Mouse (Mus musculus): Measurements from ENCODE around the gene Mospd3. TPM values are rescaled to one million over a fixed set of nuclear protein-coding genes. Genes with fewer than 3 reads are reported as not detected.
"Not testable (repeated sequence)": the region's sequence is repeated elsewhere in the genome, so short reads cannot be mapped to it uniquely, and the experiment has no call there.

The Mospd3 gene
- polyA plus RNA-seq, 1 experiment from 2014 or later = 66.9 TPM

DNA sequence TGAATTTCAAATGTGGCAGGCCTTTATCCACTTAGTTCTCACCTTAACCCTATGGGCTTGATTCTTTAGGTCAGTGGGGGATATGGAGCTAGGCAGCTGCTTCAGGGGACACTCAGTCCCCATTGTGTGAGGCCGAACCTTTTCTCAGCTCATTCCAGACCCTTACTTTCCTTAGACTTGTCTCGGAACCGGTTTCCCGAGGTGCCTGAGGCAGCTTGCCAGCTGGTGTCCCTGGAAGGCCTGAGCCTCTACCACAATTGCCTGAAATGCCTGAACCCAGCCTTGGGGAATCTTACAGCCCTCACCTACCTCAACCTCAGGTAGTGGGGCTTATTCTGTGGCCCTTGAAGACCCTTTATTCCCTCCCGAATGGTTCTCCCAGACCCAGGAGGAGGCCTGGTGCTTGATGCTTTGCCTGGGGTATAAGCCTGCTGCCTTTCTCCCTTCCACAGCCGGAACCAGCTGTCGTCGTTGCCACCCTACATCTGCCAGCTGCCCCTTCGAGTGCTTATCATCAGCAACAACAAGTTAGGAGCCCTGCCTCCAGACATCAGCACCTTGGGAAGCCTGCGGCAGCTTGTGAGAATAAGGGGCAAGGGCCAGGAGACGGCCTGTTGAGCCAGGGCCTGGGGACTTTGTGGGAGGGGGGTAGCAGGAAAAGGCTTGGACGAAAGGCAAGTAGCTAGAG is 32.7 kb upstream of the Mospd3 start:
- Histone ChIP-seq H3K4me2 (no peak overlapping the region), H3K9ac (replicated peaks) (no peak overlapping the region; the same call in 1 of the 2 replicates), H3K27me3 (replicated peaks) (no peaks in the 10 kb centered on the region), H3K4me3 (replicated peaks) (no peak overlapping the region), H3K36me3 (peaks cover 46% of the 10 kb centered on the region), H3K9me3 (replicated peaks) (no peaks in the 10 kb centered on the region), H3K27ac (replicated peaks) (no peak overlapping the region), H3K4me1 (peaks cover 37% of the 10 kb centered on the region)
- WGBS = 82% methylated on average over 12 of the region's 12 CpGs
- no peak for ATAC-seq (ENCODE audit: low FRiP score)

DNA sequence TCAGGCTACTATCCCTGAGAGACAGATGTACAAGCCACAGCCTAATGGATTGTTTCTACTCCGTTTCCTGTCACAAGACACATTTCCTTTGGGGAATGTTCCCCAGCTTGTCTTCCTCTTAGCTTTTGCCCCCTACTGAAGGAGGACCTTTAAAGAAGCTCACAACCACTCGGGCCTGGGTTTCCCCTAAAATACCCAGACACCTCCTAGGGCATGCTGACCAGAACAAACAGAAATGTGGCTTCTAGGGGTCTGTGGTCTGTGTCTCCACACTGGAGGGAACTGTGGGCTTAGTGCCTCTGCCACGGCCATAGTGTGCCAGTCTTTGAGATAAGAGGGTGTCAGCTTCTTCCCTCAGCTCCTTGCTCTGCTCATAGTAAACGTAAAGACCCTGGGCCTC is 30.7 kb upstream of the Mospd3 start:
- no peak for ATAC-seq (ENCODE audit: low FRiP score)
- no peaks in the 10 kb centered on the region for H3K27me3 ChIP-seq (replicated peaks)
- H3K4me1 ChIP-seq = peaks cover 43% of the 10 kb centered on the region
- no peak overlapping the region for H3K4me3 ChIP-seq (replicated peaks)
- H3K9me3 ChIP-seq (replicated peaks) = no peaks in the 10 kb centered on the region
- WGBS = 69% methylated on average over 4 of the region's 4 CpGs
- peak overlapping the region; percentile 17; the same call in 1 of the 2 replicates for H3K9ac ChIP-seq (replicated peaks)
- H3K36me3 ChIP-seq = peaks cover 26% of the 10 kb centered on the region
- H3K4me2 ChIP-seq = peak overlapping the region; percentile 96
- peak overlapping the region; percentile 41; the same call in 1 of the 2 replicates for H3K27ac ChIP-seq (replicated peaks)

- H3K36me3 ChIP-seq = peaks cover 23% of the 10 kb centered on the region
- ATAC-seq (ENCODE audit: low FRiP score) = no peak
- H3K4me3 ChIP-seq (replicated peaks) = no peak overlapping the region; the same call in 1 of the 2 replicates
- H3K4me2 ChIP-seq = peak overlapping the region; percentile 96
- peak overlapping the region; percentile 38; the same call in 1 of the 2 replicates for H3K27ac ChIP-seq (replicated peaks)
- no peaks in the 10 kb centered on the region for H3K9me3 ChIP-seq (replicated peaks)
- peak overlapping the region; percentile 28; the same call in 1 of the 2 replicates for H3K9ac ChIP-seq (replicated peaks)
- 63% methylated on average over 9 of the region's 9 CpGs for whole genome bisulfite sequencing
- H3K4me1 ChIP-seq = peaks cover 43% of the 10 kb centered on the region
- H3K27me3 ChIP-seq (replicated peaks) = no peaks in the 10 kb centered on the region
These were observed 30.3 kb upstream of the Mospd3 start for GRCm38 (mm10) chr5:137631171-137631570.

DNA sequence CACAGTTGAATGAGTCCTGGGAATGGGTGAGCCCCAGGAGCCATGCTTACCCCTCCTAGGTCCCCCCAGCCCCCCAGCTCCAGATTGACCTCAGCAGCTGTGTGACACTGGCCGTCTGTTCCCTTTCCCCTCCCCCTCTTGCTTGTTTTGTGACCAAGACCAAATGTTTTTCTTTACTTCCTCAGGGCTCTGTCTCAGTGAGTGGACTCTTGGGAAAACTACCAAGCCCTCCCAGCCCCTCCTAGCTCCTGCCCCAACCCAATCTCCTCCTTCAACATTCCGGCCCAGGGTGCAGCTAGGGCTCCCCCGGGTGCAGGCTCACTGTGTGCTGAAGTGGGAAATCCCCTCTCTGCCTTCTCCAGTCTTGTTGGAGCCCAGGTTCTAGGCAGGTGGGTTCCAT is 29.7 kb upstream of the Mospd3 start:
- peak overlapping the region; percentile 60; the same call in 1 of the 2 replicates for H3K27ac ChIP-seq (replicated peaks)
- ATAC-seq (ENCODE audit: low FRiP score) = no peak
- no peaks in the 10 kb centered on the region for H3K9me3 ChIP-seq (replicated peaks)
- H3K4me3 ChIP-seq (replicated peaks) = peak overlapping the region; percentile 99
- WGBS = 33% methylated on average over 3 of the region's 3 CpGs
- H3K4me1 ChIP-seq = peaks cover 43% of the 10 kb centered on the region
- H3K27me3 ChIP-seq (replicated peaks) = no peaks in the 10 kb centered on the region
- H3K36me3 ChIP-seq = peaks cover 17% of the 10 kb centered on the region
- H3K9ac ChIP-seq (replicated peaks) = peak overlapping the region; percentile 89
- H3K4me2 ChIP-seq = peak overlapping the region; percentile 96

DNA sequence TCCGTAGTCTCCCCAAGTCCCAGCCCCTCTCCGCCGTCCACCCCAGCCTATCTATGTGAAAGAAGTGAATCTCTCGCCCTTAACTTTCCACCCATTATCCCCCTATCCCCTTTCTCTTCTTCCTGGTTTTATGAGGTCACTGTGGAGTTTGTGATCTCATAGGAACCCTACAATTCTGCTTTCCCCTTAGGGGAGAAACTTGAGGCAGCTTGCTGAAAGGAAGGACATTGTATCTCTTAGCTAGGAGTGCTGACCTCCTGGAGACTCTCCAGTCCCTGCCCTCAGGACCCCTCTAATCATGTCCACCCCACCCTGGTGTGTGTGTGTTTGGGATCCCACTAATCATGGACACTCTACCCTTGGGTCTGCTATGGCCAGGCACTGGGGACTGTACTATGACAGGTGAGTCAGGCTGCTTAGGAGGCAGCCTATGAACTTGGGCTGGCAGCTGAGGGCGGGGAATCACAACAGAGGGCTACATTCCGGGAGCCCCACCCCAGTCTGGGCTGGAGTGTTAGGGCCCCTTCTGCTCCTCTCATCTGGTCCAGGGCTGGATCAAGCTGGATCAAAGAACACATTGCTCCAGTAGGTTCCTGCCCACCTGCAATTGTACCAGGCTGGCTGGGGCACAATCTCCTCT is 29.2 kb upstream of the Mospd3 start:
- H3K9me3 ChIP-seq (replicated peaks) = no peaks in the 10 kb centered on the region
- peaks cover 43% of the 10 kb centered on the region for H3K4me1 ChIP-seq
- H3K4me3 ChIP-seq (replicated peaks) = peak overlapping the region; percentile 99
- ATAC-seq (ENCODE audit: low FRiP score) = no peak
- no peaks in the 10 kb centered on the region for H3K27me3 ChIP-seq (replicated peaks)
- 29% methylated on average over 6 of the region's 6 CpGs for WGBS
- peak overlapping the region; percentile 96 for H3K4me2 ChIP-seq
- H3K36me3 ChIP-seq = peaks cover 12% of the 10 kb centered on the region; the same call in 1 of the 2 replicates
- H3K27ac ChIP-seq (replicated peaks) = peak overlapping the region; percentile 92
- peak overlapping the region; percentile 89 for H3K9ac ChIP-seq (replicated peaks)

DNA sequence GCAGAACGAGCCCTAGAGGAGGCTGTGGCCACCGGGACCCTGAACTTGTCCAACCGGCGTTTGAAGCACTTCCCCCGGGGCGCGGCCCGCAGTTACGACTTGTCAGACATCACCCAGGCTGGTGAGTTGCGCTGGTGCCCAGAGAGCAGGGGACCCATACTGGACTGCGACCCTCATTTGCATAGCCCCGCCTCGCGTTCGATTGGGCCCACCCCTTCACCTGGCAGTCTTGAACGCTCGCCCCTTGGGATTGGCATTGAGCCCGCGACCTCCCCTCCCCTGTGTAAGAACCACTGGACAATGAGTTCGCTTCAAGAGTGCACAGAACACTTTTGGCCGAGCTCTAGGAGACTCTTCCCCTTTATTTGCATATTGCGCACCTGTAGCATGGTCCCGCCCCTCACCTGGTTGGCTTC is 28.5 kb upstream of the Mospd3 start:
- Histone ChIP-seq H3K9me3 (replicated peaks) (no peaks in the 10 kb centered on the region), H3K4me1 (peaks cover 43% of the 10 kb centered on the region), H3K27ac (replicated peaks) (peak overlapping the region; percentile 92), H3K4me2 (peak overlapping the region; percentile 96), H3K27me3 (replicated peaks) (no peaks in the 10 kb centered on the region), H3K9ac (replicated peaks) (peak overlapping the region; percentile 89), H3K4me3 (replicated peaks) (peak overlapping the region; percentile 99), H3K36me3 (peaks cover 12% of the 10 kb centered on the region; the same call in 1 of the 2 replicates)
- under 1% methylated on average over 23 of the region's 23 CpGs for WGBS
- peak; percentile 20; the same call in 1 of the 2 replicates for ATAC-seq (ENCODE audit: low FRiP score)

- H3K36me3 ChIP-seq = peaks cover 7% of the 10 kb centered on the region; the same call in 1 of the 2 replicates
- H3K9me3 ChIP-seq (replicated peaks) = no peaks in the 10 kb centered on the region
- peak within 1 kb of the TSS; percentile 92 for H3K27ac ChIP-seq (replicated peaks)
- ATAC-seq (ENCODE audit: low FRiP score) = peak; percentile 99
- no peaks in the 10 kb centered on the region for H3K27me3 ChIP-seq (replicated peaks)
- peak within 1 kb of the TSS; percentile 99 for H3K4me3 ChIP-seq (replicated peaks)
- H3K4me2 ChIP-seq = peak within 1 kb of the TSS; percentile 96
- peak within 1 kb of the TSS; percentile 89 for H3K9ac ChIP-seq (replicated peaks)
- peaks cover 43% of the 10 kb centered on the region for H3K4me1 ChIP-seq
- WGBS = under 1% methylated on average over 40 of the region's 46 CpGs
These were observed 27.8 kb upstream of the Mospd3 start, which contains the start of the genes Fbxo24, Lrch4 and Gm20605 for GRCm38 (mm10) chr5:137628498-137629305. Gene Fbxo24, minus strand, starts transcription at chr5:137629002. Gene Lrch4, plus strand, starts transcription at chr5:137629121. Gene Gm20605, plus strand, starts transcription at chr5:137629175.

GRCm38 (mm10) chr5:137627991-137628390 is 27.1 kb upstream of the Mospd3 start:
- no peaks in the 10 kb centered on the region for H3K36me3 ChIP-seq
- H3K4me1 ChIP-seq = peaks cover 39% of the 10 kb centered on the region
- no peak for ATAC-seq (ENCODE audit: low FRiP score)
- peak overlapping the region; percentile 59 for H3K4me3 ChIP-seq (replicated peaks)
- peak overlapping the region; percentile 91 for H3K27ac ChIP-seq (replicated peaks)
- peak overlapping the region; percentile 74 for H3K4me2 ChIP-seq
- no peaks in the 10 kb centered on the region for H3K9me3 ChIP-seq (replicated peaks)
- H3K9ac ChIP-seq (replicated peaks) = peak overlapping the region; percentile 67
- H3K27me3 ChIP-seq (replicated peaks) = no peaks in the 10 kb centered on the region
- WGBS = 5% methylated on average over 9 of the region's 9 CpGs

GRCm38 (mm10) chr5:137623937-137624530 is 23.2 kb upstream of the Mospd3 start:
- H3K9ac ChIP-seq (replicated peaks) = no peak overlapping the region
- H3K27ac ChIP-seq (replicated peaks) = no peak overlapping the region
- no peak for ATAC-seq (ENCODE audit: low FRiP score)
- WGBS = 89% methylated on average over 11 of the region's 11 CpGs
- H3K36me3 ChIP-seq = no peaks in the 10 kb centered on the region
- no peak overlapping the region for H3K4me3 ChIP-seq (replicated peaks)
- no peak overlapping the region for H3K4me2 ChIP-seq
- H3K27me3 ChIP-seq (replicated peaks) = no peaks in the 10 kb centered on the region
- no peaks in the 10 kb centered on the region for H3K9me3 ChIP-seq (replicated peaks)
- H3K4me1 ChIP-seq = peaks cover 6% of the 10 kb centered on the region

GRCm38 (mm10) chr5:137615347-137615746 is 14.5 kb upstream of the Mospd3 start:
- Histone ChIP-seq H3K27me3 (replicated peaks) (no peaks in the 10 kb centered on the region), H3K4me3 (replicated peaks) (no peak overlapping the region), H3K9ac (replicated peaks) (no peak overlapping the region), H3K9me3 (replicated peaks) (no peaks in the 10 kb centered on the region), H3K4me1 (0 out of 2 replicates have a peak, but pooled peaks cover 6% of the 10 kb centered on the region), H3K4me2 (no peak overlapping the region), H3K36me3 (no peaks in the 10 kb centered on the region), H3K27ac (replicated peaks) (no peak overlapping the region)
- no peak for ATAC-seq (ENCODE audit: low FRiP score)
- 90% methylated on average over 7 of the region's 7 CpGs for WGBS

DNA sequence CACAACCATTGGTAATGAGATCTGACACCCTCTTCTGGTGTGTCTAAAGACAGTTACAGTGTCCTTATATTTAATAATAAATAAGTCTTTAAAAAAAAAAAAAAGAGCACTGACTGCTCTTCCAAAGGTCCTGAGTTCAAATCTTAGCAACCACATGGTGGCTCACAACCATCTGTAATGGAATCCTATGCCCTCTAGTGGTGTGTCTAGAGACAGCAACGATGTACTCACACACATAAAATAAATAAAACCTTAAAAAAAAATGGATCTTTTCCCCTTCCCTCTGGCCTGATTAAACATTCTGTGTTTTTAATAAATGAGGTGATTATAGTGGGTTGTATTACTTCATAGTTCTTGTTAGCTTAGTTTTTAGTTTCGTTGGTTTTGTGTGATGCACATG is 14.1 kb upstream of the Mospd3 start:
- H3K4me2 ChIP-seq; H3K27ac ChIP-seq (replicated peaks); ATAC-seq (ENCODE audit: low FRiP score); H3K27me3 ChIP-seq (replicated peaks); H3K9me3 ChIP-seq (replicated peaks); H3K4me1 ChIP-seq; H3K36me3 ChIP-seq; H3K9ac ChIP-seq (replicated peaks); H3K4me3 ChIP-seq (replicated peaks): not testable (repeated sequence)
- WGBS = 90% methylated on average over 2 of the region's 2 CpGs

All from neural tube, embryonic 15.5 days (tissue).